Mouse (Mus musculus): ENCODE data around the gene Tnnt2. TPM values are rescaled to one million over a fixed set of nuclear protein-coding genes. Genes with fewer than 3 reads are reported as not detected.

Tnnt2 gene
- 0.82 and 0.92 TPM in 2 replicates for polyA plus RNA-seq (2014; fragmentation: Nextera tagmentation; extraction: Ambion mirVana)

GRCm38 (mm10) chr1:135835716-135836483, at the start of gene Tnnt2:
Gene Tnnt2, plus strand, starts transcription at chr1:135836354.
- WGBS = 62% methylated on average over 9 of the region's 9 CpGs

GRCm38 (mm10) chr1:135787799-135788198, 48.4 kb upstream of the Tnnt2 start:
- no peaks in the 10 kb centered on the region for H3K9me3 ChIP-seq (ENCODE audit: control insufficient read depth, low read length)
- WGBS = 47% methylated on average over 3 of the region's 3 CpGs
- peak; percentile 52; the same call in 1 of the 2 replicates for ATAC-seq (ENCODE audit: low FRiP score)

More at GRCm38 (mm10) chr1:135835716-135836483, at the start of gene Tnnt2:
- no peak within 1 kb of the TSS for H3K9ac ChIP-seq (ENCODE audit: low read length)
- no peak within 1 kb of the TSS for H3K27ac ChIP-seq (ENCODE audit: low read depth, low read length)
- H3K4me1 ChIP-seq (ENCODE audit: control insufficient read depth, insufficient read depth, low read length) = no peaks in the 10 kb centered on the region
- ATAC-seq (ENCODE audit: low FRiP score) (no peak), DNase-seq (ENCODE audit: low spot score, missing footprints) (peak; percentile 82)
- H3K4me3 ChIP-seq (ENCODE audit: low read depth, low read length) = no peak within 1 kb of the TSS
- no peaks in the 10 kb centered on the region for H3K36me3 ChIP-seq (ENCODE audit: control insufficient read depth, insufficient read depth, low read length)
- no peaks in the 10 kb centered on the region for H3K27me3 ChIP-seq (ENCODE audit: control insufficient read depth, insufficient read depth, low read length)
- no peak within 1 kb of the TSS for H3K4me2 ChIP-seq
- no peaks in the 10 kb centered on the region for H3K9me3 ChIP-seq (ENCODE audit: control insufficient read depth, low read length)

GRCm38 (mm10) chr1:135788708-135789107, 47.4 kb upstream of the Tnnt2 start:
- 51% methylated on average over 10 of the region's 10 CpGs for WGBS
- Histone ChIP-seq H3K27me3 (ENCODE audit: control insufficient read depth, insufficient read depth, low read length) (peaks cover 3% of the 10 kb centered on the region; the same call in 1 of the 2 replicates), H3K36me3 (ENCODE audit: control insufficient read depth, insufficient read depth, low read length) (no peaks in the 10 kb centered on the region), H3K4me2 (no peak overlapping the region), H3K4me3 (ENCODE audit: low read depth, low read length) (no peak overlapping the region), H3K9me3 (ENCODE audit: control insufficient read depth, low read length) (no peaks in the 10 kb centered on the region), H3K9ac (ENCODE audit: low read length) (no peak overlapping the region; the same call in 1 of the 2 replicates), H3K27ac (ENCODE audit: low read depth, low read length) (no peak overlapping the region), H3K4me1 (ENCODE audit: control insufficient read depth, insufficient read depth, low read length) (peaks cover 4% of the 10 kb centered on the region)
- DNase-seq (ENCODE audit: low spot score, missing footprints) (no peak), ATAC-seq (ENCODE audit: low FRiP score) (no peak)

More at GRCm38 (mm10) chr1:135787799-135788198, 48.4 kb upstream of the Tnnt2 start:
- Histone ChIP-seq H3K4me2 (no peak overlapping the region), H3K4me3 (ENCODE audit: low read depth, low read length) (no peak overlapping the region), H3K36me3 (ENCODE audit: control insufficient read depth, insufficient read depth, low read length) (no peaks in the 10 kb centered on the region), H3K27me3 (ENCODE audit: control insufficient read depth, insufficient read depth, low read length) (no peaks in the 10 kb centered on the region), H3K9ac (ENCODE audit: low read length) (no peak overlapping the region), H3K27ac (ENCODE audit: low read depth, low read length) (no peak overlapping the region), H3K4me1 (ENCODE audit: control insufficient read depth, insufficient read depth, low read length) (peaks cover 4% of the 10 kb centered on the region; the same call in 1 of the 2 replicates)
- peak; percentile 94 for DNase-seq (ENCODE audit: low spot score, missing footprints)

- 12% methylated on average over 5 of the region's 5 CpGs for WGBS
- Histone ChIP-seq H3K4me2 (no peak overlapping the region), H3K4me1 (ENCODE audit: control insufficient read depth, insufficient read depth, low read length) (peaks cover 15% of the 10 kb centered on the region), H3K36me3 (ENCODE audit: control insufficient read depth, insufficient read depth, low read length) (no peaks in the 10 kb centered on the region), H3K4me3 (ENCODE audit: low read depth, low read length) (no peak overlapping the region), H3K9ac (ENCODE audit: low read length) (no peak overlapping the region), H3K27me3 (ENCODE audit: control insufficient read depth, insufficient read depth, low read length) (peaks cover 3% of the 10 kb centered on the region; the same call in 1 of the 2 replicates), H3K9me3 (ENCODE audit: control insufficient read depth, low read length) (no peaks in the 10 kb centered on the region), H3K27ac (ENCODE audit: low read depth, low read length) (no peak overlapping the region)
- 0 out of 2 replicates have a peak, but pooled peaks have one; percentile 25 for ATAC-seq (ENCODE audit: low FRiP score)
- DNase-seq (ENCODE audit: low spot score, missing footprints) = peak; percentile 96
These were observed 46.3 kb upstream of the Tnnt2 start for GRCm38 (mm10) chr1:135789815-135790214.

GRCm38 (mm10) chr1:135792143-135792939, 43.8 kb upstream of the Tnnt2 start:
- H3K27me3 ChIP-seq (ENCODE audit: control insufficient read depth, insufficient read depth, low read length) = peaks cover 3% of the 10 kb centered on the region; the same call in 1 of the 2 replicates
- H3K27ac ChIP-seq (ENCODE audit: low read depth, low read length) = no peak overlapping the region
- H3K4me2 ChIP-seq = no peak overlapping the region
- no peak overlapping the region for H3K4me3 ChIP-seq (ENCODE audit: low read depth, low read length)
- H3K36me3 ChIP-seq (ENCODE audit: control insufficient read depth, insufficient read depth, low read length) = no peaks in the 10 kb centered on the region
- H3K9me3 ChIP-seq (ENCODE audit: control insufficient read depth, low read length) = no peaks in the 10 kb centered on the region
- no peak overlapping the region for H3K9ac ChIP-seq (ENCODE audit: low read length)
- WGBS = 62% methylated on average over 13 of the region's 13 CpGs
- H3K4me1 ChIP-seq (ENCODE audit: control insufficient read depth, insufficient read depth, low read length) = peaks cover 18% of the 10 kb centered on the region
- ATAC-seq (ENCODE audit: low FRiP score) = no peak
- DNase-seq (ENCODE audit: low spot score, missing footprints) = no peak

- Histone ChIP-seq H3K27me3 (ENCODE audit: control insufficient read depth, insufficient read depth, low read length) (peaks cover 3% of the 10 kb centered on the region; the same call in 1 of the 2 replicates), H3K9ac (ENCODE audit: low read length) (peak overlapping the region; percentile 54), H3K4me2 (peak overlapping the region; percentile 42), H3K4me1 (ENCODE audit: control insufficient read depth, insufficient read depth, low read length) (peaks cover 18% of the 10 kb centered on the region), H3K9me3 (ENCODE audit: control insufficient read depth, low read length) (no peaks in the 10 kb centered on the region), H3K36me3 (ENCODE audit: control insufficient read depth, insufficient read depth, low read length) (no peaks in the 10 kb centered on the region), H3K4me3 (ENCODE audit: low read depth, low read length) (peak overlapping the region; percentile 15; the same call in 1 of the 2 replicates), H3K27ac (ENCODE audit: low read depth, low read length) (no peak overlapping the region)
- WGBS = 16% methylated on average over 27 of the region's 27 CpGs
- ATAC-seq (ENCODE audit: low FRiP score) (0 out of 2 replicates have a peak, but pooled peaks have one; percentile 20), DNase-seq (ENCODE audit: low spot score, missing footprints) (peak; percentile 94)
These were observed 42.6 kb upstream of the Tnnt2 start for GRCm38 (mm10) chr1:135793370-135794215.

- Histone ChIP-seq H3K9me3 (ENCODE audit: control insufficient read depth, low read length) (no peaks in the 10 kb centered on the region), H3K4me1 (ENCODE audit: control insufficient read depth, insufficient read depth, low read length) (peaks cover 18% of the 10 kb centered on the region), H3K4me3 (ENCODE audit: low read depth, low read length) (peak overlapping the region; percentile 15; the same call in 1 of the 2 replicates), H3K4me2 (peak overlapping the region; percentile 42), H3K27me3 (ENCODE audit: control insufficient read depth, insufficient read depth, low read length) (peaks cover 3% of the 10 kb centered on the region; the same call in 1 of the 2 replicates), H3K9ac (ENCODE audit: low read length) (peak overlapping the region; percentile 43; the same call in 1 of the 2 replicates), H3K36me3 (ENCODE audit: control insufficient read depth, insufficient read depth, low read length) (no peaks in the 10 kb centered on the region), H3K27ac (ENCODE audit: low read depth, low read length) (no peak overlapping the region)
- WGBS = 25% methylated on average over 20 of the region's 20 CpGs
- ATAC-seq (ENCODE audit: low FRiP score) (peak; percentile 83), DNase-seq (ENCODE audit: low spot score, missing footprints) (peak; percentile 91)
These were observed 41.7 kb upstream of the Tnnt2 start for GRCm38 (mm10) chr1:135794216-135795134.

Measured in midbrain, embryonic 11.5 days (tissue).